Mouse (Mus musculus) midbrain, embryonic 10.5 days (tissue): ENCODE measurements at regions not wholly inside any gene's neighbourhood (a gene's known extent, or its start where the extent isn't known, plus 50 kb on each side); places are given as distances from the start of the nearest gene placed in this dataset.

ENCODE experiments used
- DNase-seq: peaks from one replicate; pipeline ENCODE4 v3.0.0-alpha.2; 2017; ENCODE audit warnings: low spot score
- H3K27ac ChIP-seq: fragments of 300-500 bp; sonication (generic); replicated peaks from 2 replicates; pipeline ENCODE4 v1.5.1; 2016; ENCODE audit warnings: mild to moderate bottlenecking
- H3K27me3 ChIP-seq: fragments of 300-500 bp; sonication (generic); 2 replicates; pipeline ENCODE4 v1.6.1; 2016; ENCODE audit warnings: low read depth, mild to moderate bottlenecking; ENCODE audit not compliant: poor library complexity, severe bottlenecking
- H3K36me3 ChIP-seq: fragments of 300-500 bp; sonication (generic); 2 replicates; pipeline ENCODE4 v1.6.1; 2016; ENCODE audit warnings: mild to moderate bottlenecking, moderate library complexity
- H3K4me1 ChIP-seq: fragments of 300-500 bp; sonication (generic); 2 replicates; pipeline ENCODE4 v1.6.1; 2016
- H3K4me3 ChIP-seq: fragments of 300-500 bp; sonication (generic); 2 replicates; pipeline ENCODE4 v1.5.1; 2016; ENCODE audit warnings: mild to moderate bottlenecking, moderate library complexity
- H3K9me3 ChIP-seq: fragments of 300-500 bp; sonication (generic); replicated peaks from 2 replicates; pipeline ENCODE4 v1.6.1; 2016; ENCODE audit warnings: mild to moderate bottlenecking
- WGBS: fragments of 180-500 bp; shearing (Covaris S2); methylation state at CpG from one replicate; pipeline ENCODE4 v1.1.7; 2016; 5-methylcytosine and 5-hydroxymethylcytosine counted together

GRCm38 (mm10) chr9:118354911-118355310, 123.1 kb upstream of the Eomes start:
- Histone ChIP-seq H3K9me3 (peaks cover 3% of the 10 kb centered on the region; the same call in 1 of the 2 replicates), H3K4me1 (no peaks in the 10 kb centered on the region), H3K36me3 (no peaks in the 10 kb centered on the region), H3K27me3 (no peaks in the 10 kb centered on the region), H3K27ac (no peak overlapping the region), H3K4me3 (no peak overlapping the region)
- whole genome bisulfite sequencing: 95% methylated on average over 10 of the region's 10 CpGs
- no peak for DNase-seq

- DNase-seq: no peak
- Histone ChIP-seq H3K27me3 (no peaks in the 10 kb centered on the region), H3K4me3 (no peak overlapping the region), H3K9me3 (no peaks in the 10 kb centered on the region), H3K27ac (no peak overlapping the region), H3K4me1 (no peaks in the 10 kb centered on the region), H3K36me3 (no peaks in the 10 kb centered on the region)
- WGBS: 90% methylated on average over 8 of the region's 8 CpGs
Observed at GRCm38 (mm10) chr9:118357406-118357805, 120.6 kb upstream of the Eomes start.

- 95% methylated on average over 2 of the region's 2 CpGs for WGBS
- H3K36me3 ChIP-seq: no peaks in the 10 kb centered on the region
Observed at GRCm38 (mm10) chr9:118363929-118364328, 114.1 kb upstream of the Eomes start.

GRCm38 (mm10) chr9:118365431-118365830, 112.6 kb upstream of the Eomes start:
- Histone ChIP-seq H3K27me3 (no peaks in the 10 kb centered on the region), H3K4me1 (no peaks in the 10 kb centered on the region), H3K27ac (no peak overlapping the region), H3K36me3 (no peaks in the 10 kb centered on the region), H3K4me3 (no peak overlapping the region), H3K9me3 (no peaks in the 10 kb centered on the region)
- DNase-seq: no peak
- 82% methylated on average over 9 of the region's 9 CpGs for WGBS

More at GRCm38 (mm10) chr9:118363929-118364328, 114.1 kb upstream of the Eomes start:
- Histone ChIP-seq H3K4me1 (no peaks in the 10 kb centered on the region), H3K27me3 (no peaks in the 10 kb centered on the region), H3K4me3 (no peak overlapping the region), H3K9me3 (no peaks in the 10 kb centered on the region), H3K27ac (no peak overlapping the region)
- no peak for DNase-seq

GRCm38 (mm10) chr9:118367314-118367713, 110.7 kb upstream of the Eomes start:
- H3K27me3 ChIP-seq: no peaks in the 10 kb centered on the region
- 85% methylated on average over 4 of the region's 4 CpGs for WGBS

GRCm38 (mm10) chr9:118370581-118370980, 107.4 kb upstream of the Eomes start:
- no peaks in the 10 kb centered on the region for H3K9me3 ChIP-seq
- no peaks in the 10 kb centered on the region for H3K27me3 ChIP-seq
- no peaks in the 10 kb centered on the region for H3K36me3 ChIP-seq
- H3K4me3 ChIP-seq: no peak overlapping the region
- 0 out of 2 replicates have a peak, but pooled peaks cover 2% of the 10 kb centered on the region for H3K4me1 ChIP-seq
- DNase-seq: no peak
- H3K27ac ChIP-seq: no peak overlapping the region
- 49% methylated on average over 6 of the region's 6 CpGs for WGBS

More at GRCm38 (mm10) chr9:118367314-118367713, 110.7 kb upstream of the Eomes start:
- Histone ChIP-seq H3K4me3 (no peak overlapping the region), H3K27ac (no peak overlapping the region), H3K36me3 (no peaks in the 10 kb centered on the region), H3K4me1 (0 out of 2 replicates have a peak, but pooled peaks cover 2% of the 10 kb centered on the region), H3K9me3 (no peaks in the 10 kb centered on the region)
- no peak for DNase-seq

- Histone ChIP-seq H3K4me3 (no peak overlapping the region), H3K27ac (no peak overlapping the region), H3K9me3 (no peaks in the 10 kb centered on the region), H3K4me1 (0 out of 2 replicates have a peak, but pooled peaks cover 2% of the 10 kb centered on the region), H3K36me3 (no peaks in the 10 kb centered on the region), H3K27me3 (no peaks in the 10 kb centered on the region)
- DNase-seq: no peak
- WGBS: 85% methylated on average over 5 of the region's 5 CpGs
Observed at GRCm38 (mm10) chr9:118374680-118375079, 103.3 kb upstream of the Eomes start.

- WGBS: 32% methylated on average over 6 of the region's 6 CpGs
- H3K9me3 ChIP-seq: no peaks in the 10 kb centered on the region
- no peak for DNase-seq
Observed at GRCm38 (mm10) chr9:118379055-118379454, 99.0 kb upstream of the Eomes start.

GRCm38 (mm10) chr9:118382532-118382931, 95.5 kb upstream of the Eomes start:
- no peaks in the 10 kb centered on the region for H3K36me3 ChIP-seq
- peaks cover 19% of the 10 kb centered on the region for H3K27me3 ChIP-seq
- H3K4me3 ChIP-seq: no peak overlapping the region
- 86% methylated on average over 3 of the region's 3 CpGs for WGBS
- no peaks in the 10 kb centered on the region for H3K4me1 ChIP-seq
- no peaks in the 10 kb centered on the region for H3K9me3 ChIP-seq
- H3K27ac ChIP-seq: no peak overlapping the region
- no peak for DNase-seq

More at GRCm38 (mm10) chr9:118379055-118379454, 99.0 kb upstream of the Eomes start:
- H3K36me3 ChIP-seq: no peaks in the 10 kb centered on the region
- no peaks in the 10 kb centered on the region for H3K27me3 ChIP-seq
- no peak overlapping the region for H3K4me3 ChIP-seq
- H3K4me1 ChIP-seq: no peaks in the 10 kb centered on the region
- H3K27ac ChIP-seq: no peak overlapping the region

- H3K4me3 ChIP-seq: no peak overlapping the region
- H3K4me1 ChIP-seq: peaks cover 5% of the 10 kb centered on the region
- H3K27ac ChIP-seq: no peak overlapping the region
- H3K9me3 ChIP-seq: no peaks in the 10 kb centered on the region
- H3K36me3 ChIP-seq: no peaks in the 10 kb centered on the region
- WGBS: 50% methylated on average over 2 of the region's 2 CpGs
- H3K27me3 ChIP-seq: peaks cover 39% of the 10 kb centered on the region
- DNase-seq: no peak
Observed at GRCm38 (mm10) chr9:118384610-118385009, 93.4 kb upstream of the Eomes start.

- WGBS: 53% methylated on average over 8 of the region's 8 CpGs
- no peak for DNase-seq
- Histone ChIP-seq H3K4me1 (peaks cover 10% of the 10 kb centered on the region), H3K4me3 (no peak overlapping the region), H3K9me3 (no peaks in the 10 kb centered on the region), H3K27ac (no peak overlapping the region), H3K36me3 (no peaks in the 10 kb centered on the region), H3K27me3 (peaks cover 62% of the 10 kb centered on the region)
Observed at GRCm38 (mm10) chr9:118387631-118388030, 90.4 kb upstream of the Eomes start.

- WGBS: 7% methylated on average over 27 of the region's 27 CpGs
- peak; percentile 42 for DNase-seq
- Histone ChIP-seq H3K27me3 (peaks cover 62% of the 10 kb centered on the region), H3K4me1 (peaks cover 10% of the 10 kb centered on the region), H3K27ac (no peak overlapping the region), H3K36me3 (no peaks in the 10 kb centered on the region), H3K9me3 (no peaks in the 10 kb centered on the region), H3K4me3 (peak overlapping the region; percentile 44)
Observed at GRCm38 (mm10) chr9:118389481-118390334, 88.3 kb upstream of the Eomes start.

- WGBS: 62% methylated on average over 3 of the region's 3 CpGs
- H3K4me1 ChIP-seq: peaks cover 10% of the 10 kb centered on the region
- peaks cover 52% of the 10 kb centered on the region for H3K27me3 ChIP-seq
- no peaks in the 10 kb centered on the region for H3K9me3 ChIP-seq
- H3K36me3 ChIP-seq: no peaks in the 10 kb centered on the region
- DNase-seq: no peak
- no peak overlapping the region for H3K27ac ChIP-seq
- H3K4me3 ChIP-seq: no peak overlapping the region
Observed at GRCm38 (mm10) chr9:118390679-118391078, 87.3 kb upstream of the Eomes start.
